Mouse (Mus musculus): ENCODE results near the gene Zwilch. TPM values are rescaled to one million over a fixed set of nuclear protein-coding genes. Genes with fewer than 3 reads are reported as not detected.
A peak's percentile ranks its signal among the peaks of the same experiment; 100 is the strongest.

The Zwilch gene
- polyA plus RNA-seq, 1 experiment, result 8.1 TPM

GRCm38 (mm10) chr9:64116876-64117275 is 56.0 kb downstream of the Zwilch start, which contains the start of gene Lctl:
Lctl (plus strand) TSS chr9:64117147.
- Histone ChIP-seq H3K27ac (ENCODE audit: control insufficient read depth, insufficient read depth, low read length) (no peak within 1 kb of the TSS), H3K36me3 (ENCODE audit: control insufficient read depth, insufficient read depth, low read length) (no peaks in the 10 kb centered on the region), H3K4me3 (ENCODE audit: control insufficient read depth, insufficient read depth, low read length) (no peak within 1 kb of the TSS), H3K4me1 (replicated peaks; ENCODE audit: control insufficient read depth, insufficient read depth, low read length) (no peaks in the 10 kb centered on the region), H3K27me3 (ENCODE audit: control insufficient read depth, insufficient read depth, low read length) (no peaks in the 10 kb centered on the region)
- DNase-seq, result no peak
- TF ChIP-seq CTCF (IDR thresholded peaks at IDR 0.05; ENCODE audit: borderline replicate concordance, control insufficient read depth, extremely low read depth, insufficient read depth, low read length, poor library complexity), result no peak
- no peak for TF ChIP-seq POLR2A (IDR thresholded peaks at IDR 0.05; ENCODE audit: control insufficient read depth, extremely low read depth, insufficient read depth, low read length, poor library complexity)
- 86% methylated on average over 3 of the region's 3 CpGs for WGBS

GRCm38 (mm10) chr9:64115756-64116155 is 57.1 kb downstream of the Zwilch start:
- Histone ChIP-seq H3K36me3 (ENCODE audit: control insufficient read depth, insufficient read depth, low read length) (no peaks in the 10 kb centered on the region), H3K27ac (ENCODE audit: control insufficient read depth, insufficient read depth, low read length) (no peak overlapping the region), H3K27me3 (ENCODE audit: control insufficient read depth, insufficient read depth, low read length) (no peaks in the 10 kb centered on the region), H3K4me3 (ENCODE audit: control insufficient read depth, insufficient read depth, low read length) (no peak overlapping the region), H3K4me1 (replicated peaks; ENCODE audit: control insufficient read depth, insufficient read depth, low read length) (no peaks in the 10 kb centered on the region)
- no peak for DNase-seq
- WGBS, result 45% methylated on average over 6 of the region's 6 CpGs
- TF ChIP-seq POLR2A (IDR thresholded peaks at IDR 0.05; ENCODE audit: control insufficient read depth, extremely low read depth, insufficient read depth, low read length, poor library complexity) (no peak), CTCF (IDR thresholded peaks at IDR 0.05; ENCODE audit: borderline replicate concordance, control insufficient read depth, extremely low read depth, insufficient read depth, low read length, poor library complexity) (no peak)

- no peak for DNase-seq
- Histone ChIP-seq H3K27ac (ENCODE audit: control insufficient read depth, insufficient read depth, low read length) (no peak overlapping the region), H3K4me3 (ENCODE audit: control insufficient read depth, insufficient read depth, low read length) (no peak overlapping the region)
Measured at GRCm38 (mm10) chr9:64114646-64115045, 58.3 kb downstream of the Zwilch start.

GRCm38 (mm10) chr9:64110502-64110901 is 62.4 kb downstream of the Zwilch start:
- H3K27me3 ChIP-seq (ENCODE audit: control insufficient read depth, insufficient read depth, low read length), result no peaks in the 10 kb centered on the region
- WGBS, result 96% methylated on average over 16 of the region's 16 CpGs

More at GRCm38 (mm10) chr9:64114646-64115045, 58.3 kb downstream of the Zwilch start:
- H3K36me3 ChIP-seq (ENCODE audit: control insufficient read depth, insufficient read depth, low read length), result no peaks in the 10 kb centered on the region
- H3K27me3 ChIP-seq (ENCODE audit: control insufficient read depth, insufficient read depth, low read length), result no peaks in the 10 kb centered on the region
- no peaks in the 10 kb centered on the region for H3K4me1 ChIP-seq (replicated peaks; ENCODE audit: control insufficient read depth, insufficient read depth, low read length)
- 88% methylated on average over 2 of the region's 2 CpGs for WGBS
- TF ChIP-seq POLR2A (IDR thresholded peaks at IDR 0.05; ENCODE audit: control insufficient read depth, extremely low read depth, insufficient read depth, low read length, poor library complexity) (no peak), CTCF (IDR thresholded peaks at IDR 0.05; ENCODE audit: borderline replicate concordance, control insufficient read depth, extremely low read depth, insufficient read depth, low read length, poor library complexity) (no peak)

GRCm38 (mm10) chr9:64105301-64105700 is 67.6 kb downstream of the Zwilch start:
- no peaks in the 10 kb centered on the region for H3K36me3 ChIP-seq (ENCODE audit: control insufficient read depth, insufficient read depth, low read length)
- no peak for DNase-seq
- peaks cover 7% of the 10 kb centered on the region for H3K4me1 ChIP-seq (replicated peaks; ENCODE audit: control insufficient read depth, insufficient read depth, low read length)
- no peaks in the 10 kb centered on the region for H3K27me3 ChIP-seq (ENCODE audit: control insufficient read depth, insufficient read depth, low read length)
- H3K4me3 ChIP-seq (ENCODE audit: control insufficient read depth, insufficient read depth, low read length), result no peak overlapping the region
- TF ChIP-seq POLR2A (IDR thresholded peaks at IDR 0.05; ENCODE audit: control insufficient read depth, extremely low read depth, insufficient read depth, low read length, poor library complexity) (no peak), CTCF (IDR thresholded peaks at IDR 0.05; ENCODE audit: borderline replicate concordance, control insufficient read depth, extremely low read depth, insufficient read depth, low read length, poor library complexity) (no peak)
- 23% methylated on average over 6 of the region's 6 CpGs for WGBS
- no peak overlapping the region for H3K27ac ChIP-seq (ENCODE audit: control insufficient read depth, insufficient read depth, low read length)

More at GRCm38 (mm10) chr9:64110502-64110901, 62.4 kb downstream of the Zwilch start:
- Histone ChIP-seq H3K27ac (ENCODE audit: control insufficient read depth, insufficient read depth, low read length) (no peak overlapping the region), H3K4me3 (ENCODE audit: control insufficient read depth, insufficient read depth, low read length) (no peak overlapping the region), H3K36me3 (ENCODE audit: control insufficient read depth, insufficient read depth, low read length) (no peaks in the 10 kb centered on the region), H3K4me1 (replicated peaks; ENCODE audit: control insufficient read depth, insufficient read depth, low read length) (peaks cover 3% of the 10 kb centered on the region)
- DNase-seq, result no peak
- TF ChIP-seq CTCF (IDR thresholded peaks at IDR 0.05; ENCODE audit: borderline replicate concordance, control insufficient read depth, extremely low read depth, insufficient read depth, low read length, poor library complexity) (no peak), POLR2A (IDR thresholded peaks at IDR 0.05; ENCODE audit: control insufficient read depth, extremely low read depth, insufficient read depth, low read length, poor library complexity) (no peak)

- peak; percentile 84 for DNase-seq
- Histone ChIP-seq H3K4me3 (ENCODE audit: control insufficient read depth, insufficient read depth, low read length) (no peak overlapping the region), H3K27me3 (ENCODE audit: control insufficient read depth, insufficient read depth, low read length) (no peaks in the 10 kb centered on the region), H3K4me1 (replicated peaks; ENCODE audit: control insufficient read depth, insufficient read depth, low read length) (peaks cover 3% of the 10 kb centered on the region), H3K36me3 (ENCODE audit: control insufficient read depth, insufficient read depth, low read length) (no peaks in the 10 kb centered on the region), H3K27ac (ENCODE audit: control insufficient read depth, insufficient read depth, low read length) (no peak overlapping the region)
- TF ChIP-seq POLR2A (IDR thresholded peaks at IDR 0.05; ENCODE audit: control insufficient read depth, extremely low read depth, insufficient read depth, low read length, poor library complexity) (no peak), CTCF (IDR thresholded peaks at IDR 0.05; ENCODE audit: borderline replicate concordance, control insufficient read depth, extremely low read depth, insufficient read depth, low read length, poor library complexity) (peak; percentile 93)
- 1% methylated on average over 4 of the region's 4 CpGs for WGBS
Measured at GRCm38 (mm10) chr9:64100442-64100841, 72.5 kb downstream of the Zwilch start.

- 96% methylated on average over 4 of the region's 4 CpGs for WGBS
- DNase-seq, result no peak
- Histone ChIP-seq H3K27me3 (ENCODE audit: control insufficient read depth, insufficient read depth, low read length) (no peaks in the 10 kb centered on the region), H3K4me1 (replicated peaks; ENCODE audit: control insufficient read depth, insufficient read depth, low read length) (no peaks in the 10 kb centered on the region), H3K36me3 (ENCODE audit: control insufficient read depth, insufficient read depth, low read length) (no peaks in the 10 kb centered on the region), H3K27ac (ENCODE audit: control insufficient read depth, insufficient read depth, low read length) (no peak overlapping the region), H3K4me3 (ENCODE audit: control insufficient read depth, insufficient read depth, low read length) (no peak overlapping the region)
- TF ChIP-seq CTCF (IDR thresholded peaks at IDR 0.05; ENCODE audit: borderline replicate concordance, control insufficient read depth, extremely low read depth, insufficient read depth, low read length, poor library complexity), result no peak
- TF ChIP-seq POLR2A (IDR thresholded peaks at IDR 0.05; ENCODE audit: control insufficient read depth, extremely low read depth, insufficient read depth, low read length, poor library complexity), result no peak
Measured at GRCm38 (mm10) chr9:64098282-64098681, 74.6 kb downstream of the Zwilch start.
